Mouse (Mus musculus): Measurements from ENCODE around the gene Fam208a. TPM values are rescaled to one million over a fixed set of nuclear protein-coding genes. Genes with fewer than 3 reads are reported as not detected.
A peak's percentile ranks its signal among the peaks of the same experiment; 100 is the strongest.

Gene Fam208a
- polyA plus RNA-seq, 1 experiment from 2014 or later = 14.6 TPM

- no peak overlapping the region for H3K27ac ChIP-seq (ENCODE audit: low read depth)
- no peak for TF ChIP-seq CTCF (IDR thresholded peaks at IDR 0.05; ENCODE audit: low read depth)
Observed at GRCm38 (mm10) chr14:27436826-27437225, 8.2 kb downstream of the Fam208a start.

GRCm38 (mm10) chr14:27440921-27441320, 12.3 kb downstream of the Fam208a start:
- DNase-seq = peak; percentile 45
- Histone ChIP-seq H3K9me3 (ENCODE audit: low read depth, low read length) (no peaks in the 10 kb centered on the region), H3K4me3 (ENCODE audit: low read depth, low read length) (no peak overlapping the region), H3K36me3 (ENCODE audit: insufficient read depth) (peaks cover 39% of the 10 kb centered on the region), H3K27ac (ENCODE audit: low read depth) (no peak overlapping the region), H3K4me2 (no peak overlapping the region), H3K9ac (no peak overlapping the region), H3K27me3 (ENCODE audit: insufficient read depth, low read length) (no peaks in the 10 kb centered on the region), H3K4me1 (ENCODE audit: insufficient read depth) (no peaks in the 10 kb centered on the region)
- peak; percentile 39 for TF ChIP-seq CTCF (IDR thresholded peaks at IDR 0.05; ENCODE audit: low read depth)
- ATAC-seq (ENCODE audit: insufficient read depth) = no peak

More at GRCm38 (mm10) chr14:27436826-27437225, 8.2 kb downstream of the Fam208a start:
- no peak for ATAC-seq (ENCODE audit: insufficient read depth)
- 81% methylated on average over 3 of the region's 3 CpGs for WGBS
- H3K9me3 ChIP-seq (ENCODE audit: low read depth, low read length) = peaks cover 3% of the 10 kb centered on the region
- H3K9ac ChIP-seq = no peak overlapping the region
- H3K4me1 ChIP-seq (ENCODE audit: insufficient read depth) = no peaks in the 10 kb centered on the region
- no peaks in the 10 kb centered on the region for H3K27me3 ChIP-seq (ENCODE audit: insufficient read depth, low read length)
- H3K4me3 ChIP-seq (ENCODE audit: low read depth, low read length) = no peak overlapping the region
- no peak for DNase-seq
- H3K36me3 ChIP-seq (ENCODE audit: insufficient read depth) = peaks cover 33% of the 10 kb centered on the region
- no peak overlapping the region for H3K4me2 ChIP-seq

GRCm38 (mm10) chr14:27444851-27445281, 16.2 kb downstream of the Fam208a start:
- Histone ChIP-seq H3K9me3 (ENCODE audit: low read depth, low read length) (no peaks in the 10 kb centered on the region), H3K4me1 (ENCODE audit: insufficient read depth) (no peaks in the 10 kb centered on the region), H3K36me3 (ENCODE audit: insufficient read depth) (peaks cover 61% of the 10 kb centered on the region), H3K4me3 (ENCODE audit: low read depth, low read length) (no peak overlapping the region), H3K4me2 (no peak overlapping the region), H3K27me3 (ENCODE audit: insufficient read depth, low read length) (no peaks in the 10 kb centered on the region), H3K27ac (ENCODE audit: low read depth) (no peak overlapping the region), H3K9ac (no peak overlapping the region)
- ATAC-seq (ENCODE audit: insufficient read depth) = no peak
- DNase-seq = no peak
- WGBS = 91% methylated on average over 2 of the region's 2 CpGs
- no peak for TF ChIP-seq CTCF (IDR thresholded peaks at IDR 0.05; ENCODE audit: low read depth)

GRCm38 (mm10) chr14:27446963-27447362, 18.3 kb downstream of the Fam208a start:
- Histone ChIP-seq H3K4me3 (ENCODE audit: low read depth, low read length) (no peak overlapping the region), H3K4me2 (no peak overlapping the region), H3K9ac (no peak overlapping the region), H3K36me3 (ENCODE audit: insufficient read depth) (peaks cover 65% of the 10 kb centered on the region), H3K4me1 (ENCODE audit: insufficient read depth) (no peaks in the 10 kb centered on the region), H3K9me3 (ENCODE audit: low read depth, low read length) (no peaks in the 10 kb centered on the region), H3K27me3 (ENCODE audit: insufficient read depth, low read length) (no peaks in the 10 kb centered on the region), H3K27ac (ENCODE audit: low read depth) (no peak overlapping the region)
- no peak for ATAC-seq (ENCODE audit: insufficient read depth)
- WGBS = 82% methylated on average over 4 of the region's 4 CpGs
- no peak for TF ChIP-seq CTCF (IDR thresholded peaks at IDR 0.05; ENCODE audit: low read depth)
- DNase-seq = no peak

- ATAC-seq (ENCODE audit: insufficient read depth) (no peak), DNase-seq (no peak)
- no peak for TF ChIP-seq CTCF (IDR thresholded peaks at IDR 0.05; ENCODE audit: low read depth)
- no peaks in the 10 kb centered on the region for H3K4me1 ChIP-seq (ENCODE audit: insufficient read depth)
- no peak overlapping the region for H3K4me3 ChIP-seq (ENCODE audit: low read depth, low read length)
- no peak overlapping the region for H3K9ac ChIP-seq
- H3K27me3 ChIP-seq (ENCODE audit: insufficient read depth, low read length) = no peaks in the 10 kb centered on the region
- no peaks in the 10 kb centered on the region for H3K9me3 ChIP-seq (ENCODE audit: low read depth, low read length)
- WGBS = 93% methylated on average over 5 of the region's 5 CpGs
- H3K4me2 ChIP-seq = no peak overlapping the region
- no peak overlapping the region for H3K27ac ChIP-seq (ENCODE audit: low read depth)
- peaks cover 85% of the 10 kb centered on the region for H3K36me3 ChIP-seq (ENCODE audit: insufficient read depth)
Observed at GRCm38 (mm10) chr14:27491399-27491798, 62.8 kb downstream of the Fam208a start.

GRCm38 (mm10) chr14:27493516-27493915, 64.9 kb downstream of the Fam208a start:
- 87% methylated on average over 4 of the region's 4 CpGs for WGBS
- Histone ChIP-seq H3K9me3 (ENCODE audit: low read depth, low read length) (no peaks in the 10 kb centered on the region), H3K27ac (ENCODE audit: low read depth) (no peak overlapping the region), H3K4me3 (ENCODE audit: low read depth, low read length) (no peak overlapping the region), H3K9ac (no peak overlapping the region), H3K4me1 (ENCODE audit: insufficient read depth) (no peaks in the 10 kb centered on the region), H3K4me2 (no peak overlapping the region), H3K27me3 (ENCODE audit: insufficient read depth, low read length) (no peaks in the 10 kb centered on the region), H3K36me3 (ENCODE audit: insufficient read depth) (peaks cover 80% of the 10 kb centered on the region)
- DNase-seq = peak; percentile 5
- TF ChIP-seq CTCF (IDR thresholded peaks at IDR 0.05; ENCODE audit: low read depth) = no peak
- no peak for ATAC-seq (ENCODE audit: insufficient read depth)

- 76% methylated on average over 4 of the region's 4 CpGs for WGBS
- H3K9me3 ChIP-seq (ENCODE audit: low read depth, low read length) = no peaks in the 10 kb centered on the region
- H3K36me3 ChIP-seq (ENCODE audit: insufficient read depth) = peaks cover 41% of the 10 kb centered on the region
- no peak overlapping the region for H3K27ac ChIP-seq (ENCODE audit: low read depth)
- no peaks in the 10 kb centered on the region for H3K4me1 ChIP-seq (ENCODE audit: insufficient read depth)
- no peak overlapping the region for H3K9ac ChIP-seq
- DNase-seq = no peak
- TF ChIP-seq CTCF (IDR thresholded peaks at IDR 0.05; ENCODE audit: low read depth) = no peak
- H3K4me2 ChIP-seq = no peak overlapping the region
- ATAC-seq (ENCODE audit: insufficient read depth) = no peak
- H3K4me3 ChIP-seq (ENCODE audit: low read depth, low read length) = no peak overlapping the region
- H3K27me3 ChIP-seq (ENCODE audit: insufficient read depth, low read length) = no peaks in the 10 kb centered on the region
Observed at GRCm38 (mm10) chr14:27501096-27501495, 72.5 kb downstream of the Fam208a start.

Measured in lung, embryonic 14.5 days (tissue).